Mouse (Mus musculus): ENCODE data around the gene Ube2a.
"Not testable (repeated sequence)": the region's sequence is repeated elsewhere in the genome, so short reads cannot be mapped to it uniquely, and the experiment has no call there.

The Ube2a gene

GRCm38 (mm10) chrX:36873765-36874164, at the start of gene Ube2a, which contains the start of gene C330007P06Rik:
Gene Ube2a, plus strand, starts transcription at chrX:36873900.
Gene C330007P06Rik, minus strand, starts transcription at chrX:36874111.
- no peak for DNase-seq (ENCODE audit: low spot score in 2 of 2)

- no peak for DNase-seq (ENCODE audit: low spot score in 2 of 2)
These were observed 49.6 kb upstream of the Ube2a start for GRCm38 (mm10) chrX:36823932-36824711.

- DNase-seq (ENCODE audit: low spot score in 2 of 2): no peak
These were observed 48.7 kb upstream of the Ube2a start for GRCm38 (mm10) chrX:36825032-36825431.

- DNase-seq (ENCODE audit: low spot score in 2 of 2): no peak
These were observed 46.8 kb upstream of the Ube2a start for GRCm38 (mm10) chrX:36826873-36827272.

GRCm38 (mm10) chrX:36830271-36830670, 43.4 kb upstream of the Ube2a start:
- peak in 1 of 2 experiments; percentile 34 for DNase-seq (ENCODE audit: low spot score in 2 of 2)

- DNase-seq (ENCODE audit: low spot score in 2 of 2): no peak
These were observed 42.1 kb upstream of the Ube2a start for GRCm38 (mm10) chrX:36831632-36832031.

- DNase-seq (ENCODE audit: low spot score in 2 of 2): peak; percentile 55 to 79
These were observed 40.2 kb upstream of the Ube2a start for GRCm38 (mm10) chrX:36833397-36834084.

GRCm38 (mm10) chrX:36837069-36837676, 36.5 kb upstream of the Ube2a start:
- no peak for DNase-seq (ENCODE audit: low spot score in 2 of 2)

GRCm38 (mm10) chrX:36839391-36839790, 34.3 kb upstream of the Ube2a start:
- DNase-seq (ENCODE audit: low spot score in 2 of 2): peak in 1 of 2 experiments; percentile 26

- no peak for DNase-seq (ENCODE audit: low spot score in 2 of 2)
These were observed 32.0 kb upstream of the Ube2a start for GRCm38 (mm10) chrX:36841698-36842097.

GRCm38 (mm10) chrX:36843346-36843990, 30.2 kb upstream of the Ube2a start:
- no peak for DNase-seq (ENCODE audit: low spot score in 2 of 2)

GRCm38 (mm10) chrX:36847152-36847551, 26.5 kb upstream of the Ube2a start:
- no peak for DNase-seq (ENCODE audit: low spot score in 2 of 2)

- no peak for DNase-seq (ENCODE audit: low spot score in 2 of 2)
These were observed 21.1 kb upstream of the Ube2a start for GRCm38 (mm10) chrX:36852631-36853030.

GRCm38 (mm10) chrX:36863766-36864608, 9.7 kb upstream of the Ube2a start:
- DNase-seq (ENCODE audit: low spot score in 2 of 2): peak; percentile 40 to 74

GRCm38 (mm10) chrX:36864609-36865328, 8.9 kb upstream of the Ube2a start:
- no peak for DNase-seq (ENCODE audit: low spot score in 2 of 2)

- DNase-seq (ENCODE audit: low spot score in 2 of 2): no peak
These were observed 3.3 kb upstream of the Ube2a start for GRCm38 (mm10) chrX:36870372-36870771.

GRCm38 (mm10) chrX:36874178-36874696, 537 bp downstream of the Ube2a start:
- DNase-seq (ENCODE audit: low spot score in 2 of 2): peak; percentile 68 to 84

GRCm38 (mm10) chrX:36874704-36875128, 1.0 kb downstream of the Ube2a start:
- DNase-seq (ENCODE audit: low spot score in 2 of 2): no peak

- no peak for DNase-seq (ENCODE audit: low spot score in 2 of 2)
These were observed 11.0 kb downstream of the Ube2a start for GRCm38 (mm10) chrX:36884719-36885118.

- DNase-seq (ENCODE audit: low spot score in 2 of 2): not testable (repeated sequence)
These were observed 25.2 kb downstream of the Ube2a start for GRCm38 (mm10) chrX:36898931-36899330.
